23 mouse cellular contexts compared by ENCODE assay signal in the genomic region with DNA sequence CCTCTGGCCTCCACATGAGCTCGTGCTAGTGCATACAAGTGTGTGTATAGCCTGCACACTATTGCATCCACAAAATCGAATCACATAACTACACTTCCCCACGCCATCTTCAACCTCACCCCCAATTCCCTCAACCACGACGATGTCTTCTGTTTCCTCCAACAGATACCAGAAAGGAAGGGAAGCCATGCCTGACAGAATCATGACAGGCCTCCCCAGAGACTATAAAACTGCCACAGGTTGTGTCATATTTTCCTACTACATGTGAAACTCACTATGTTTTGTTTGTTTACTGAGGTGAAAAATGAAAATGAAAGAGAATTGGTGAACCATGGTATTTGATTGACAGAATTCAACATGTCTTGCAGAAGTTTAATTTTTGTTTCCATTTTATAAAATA. TPM values are rescaled to one million over a fixed set of nuclear protein-coding genes. Genes with fewer than 3 reads are reported as not detected.
"Had no signal": no experiment of that assay in that cellular context is flagged by ENCODE, and none has a peak within 500 bp of the region (broad histone marks: within the 10 kb centered on the region; RNA-seq: fewer than 3 reads in every experiment).

No protein-coding gene starts in this region.

- H3K4me3 ChIP-seq: limb, embryonic 15.5 days; liver, embryonic 13.5 days; midbrain, embryonic 13.5 days; stomach, embryonic 15.5 days had no signal

- H3K4me2 ChIP-seq: limb, embryonic 15.5 days; liver, embryonic 13.5 days; midbrain, embryonic 13.5 days; stomach, embryonic 15.5 days had no signal

- H3K27ac ChIP-seq: kidney, postnatal 0 days; limb, embryonic 15.5 days; liver, embryonic 13.5 days; midbrain, embryonic 13.5 days; stomach, embryonic 15.5 days had no signal

- H3K9ac ChIP-seq: limb, embryonic 15.5 days; liver, embryonic 13.5 days; midbrain, embryonic 13.5 days; stomach, embryonic 15.5 days had no signal

- ATAC-seq: midbrain, embryonic 13.5 days had no signal

- H3K27me3 ChIP-seq: limb, embryonic 15.5 days; liver, embryonic 13.5 days; midbrain, embryonic 13.5 days; stomach, embryonic 15.5 days had no signal

- H3K4me1 ChIP-seq: limb, embryonic 15.5 days; liver, embryonic 13.5 days; midbrain, embryonic 13.5 days; stomach, embryonic 15.5 days had no signal

- H3K36me3 ChIP-seq: liver, embryonic 13.5 days; midbrain, embryonic 13.5 days; stomach, embryonic 15.5 days had no signal

- DNase-seq: kidney, adult 11 months; kidney, adult 9 months; kidney, postnatal 36 days; layer of hippocampus, adult 9-11 months; layer of hippocampus, postnatal 36 days; liver, embryonic 13.5 days; lung, adult 18-20 months; right cerebral cortex, adult 18-20 months; right cerebral cortex, postnatal 25 days; thymus, adult 2 months; thymus, postnatal 25 days had no signal

- H3K9me3 ChIP-seq: limb, embryonic 15.5 days; liver, embryonic 13.5 days; midbrain, embryonic 13.5 days; stomach, embryonic 15.5 days had no signal

RNA-seq across cellular contexts. Expression of a gene that starts 46.6 kb away (rescaled TPM):
- total RNA-seq: layer of hippocampus, adult 18-20 months; layer of hippocampus, postnatal 36 days; left cerebral cortex, adult 8-10 months; left cerebral cortex, postnatal 25 days; midbrain, postnatal 0 days had no signal
- polyA plus RNA-seq: kidney, postnatal 0 days; limb, embryonic 11.5 days; limb, embryonic 15.5 days; liver, embryonic 13.5 days; lung, embryonic 16.5 days; midbrain, embryonic 13.5 days; midbrain, postnatal 0 days; small intestine, adult 2 months; stomach, embryonic 15.5 days; thymus, adult 2 months; urinary bladder, adult 2 months had no signal
